Mouse (Mus musculus) retina, postnatal 7 days (tissue): ENCODE measurements around the gene Aqp9.
A peak's percentile ranks its signal among the peaks of the same experiment; 100 is the strongest.
"Not testable (repeated sequence)": the region's sequence is repeated elsewhere in the genome, so short reads cannot be mapped to it uniquely, and the experiment has no call there.

ENCODE experiments used
- DNase-seq: peaks from one replicate; pipeline ENCODE4 v3.0.0-alpha.2; 2012; ENCODE audit warnings: low read depth, low spot score

Gene Aqp9

GRCm38 (mm10) chr9:71138936-71139335, 29.5 kb downstream of the Aqp9 start:
- DNase-seq: no peak

DNA sequence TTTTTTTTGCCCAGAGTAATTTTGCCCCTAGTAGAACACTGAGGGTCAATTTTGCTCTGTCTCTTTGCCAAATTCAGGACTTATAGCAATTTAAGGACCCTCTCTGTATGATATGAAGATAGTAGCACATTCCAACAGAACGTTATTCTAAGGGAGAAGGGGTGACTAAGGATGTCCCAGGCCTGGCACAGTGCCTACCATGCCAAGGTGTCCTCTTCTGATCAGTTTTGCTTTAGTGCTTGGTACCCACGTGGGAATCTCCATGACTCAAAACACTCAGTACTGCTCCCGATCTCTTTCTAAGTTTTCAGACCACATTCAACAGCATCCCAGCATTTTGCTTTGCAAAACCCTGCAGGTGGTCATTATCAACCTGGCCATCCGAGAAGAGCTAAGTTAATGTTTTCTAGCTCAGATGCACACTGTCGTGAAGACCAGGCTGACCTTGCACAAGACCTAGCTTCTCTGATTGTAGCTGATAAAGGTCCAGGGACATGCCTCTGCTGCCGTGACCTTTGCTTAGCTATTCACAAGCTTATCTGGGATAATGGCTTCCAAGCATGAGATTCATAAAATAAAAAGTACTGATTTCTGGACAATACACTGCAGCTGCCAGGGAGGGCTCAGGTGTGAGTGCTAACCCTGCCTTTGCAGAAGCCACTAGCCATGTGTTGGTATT, 31.1 kb downstream of the Aqp9 start:
- DNase-seq: no peak

DNA sequence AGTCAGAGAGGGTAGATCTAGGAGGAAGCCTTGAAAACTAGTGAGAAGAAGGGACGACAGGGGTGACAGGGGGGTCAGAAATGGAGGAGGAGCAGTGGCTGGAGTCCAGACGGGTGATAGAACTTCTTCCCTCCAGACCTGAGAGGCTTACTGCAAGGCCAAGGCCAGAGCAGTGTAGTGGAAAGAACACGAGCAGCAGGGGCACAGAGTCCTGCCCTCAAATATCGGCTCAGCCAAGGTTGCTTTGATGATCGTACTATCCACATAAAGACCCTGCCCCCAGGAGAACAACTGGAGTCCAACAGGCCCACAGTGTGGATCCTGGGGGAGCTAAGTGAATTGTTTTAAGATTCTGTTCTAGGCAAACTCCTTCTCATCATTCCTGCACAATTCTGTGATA, 33.4 kb downstream of the Aqp9 start:
- no peak for DNase-seq

GRCm38 (mm10) chr9:71133190-71133589, 35.3 kb downstream of the Aqp9 start:
- no peak for DNase-seq

DNA sequence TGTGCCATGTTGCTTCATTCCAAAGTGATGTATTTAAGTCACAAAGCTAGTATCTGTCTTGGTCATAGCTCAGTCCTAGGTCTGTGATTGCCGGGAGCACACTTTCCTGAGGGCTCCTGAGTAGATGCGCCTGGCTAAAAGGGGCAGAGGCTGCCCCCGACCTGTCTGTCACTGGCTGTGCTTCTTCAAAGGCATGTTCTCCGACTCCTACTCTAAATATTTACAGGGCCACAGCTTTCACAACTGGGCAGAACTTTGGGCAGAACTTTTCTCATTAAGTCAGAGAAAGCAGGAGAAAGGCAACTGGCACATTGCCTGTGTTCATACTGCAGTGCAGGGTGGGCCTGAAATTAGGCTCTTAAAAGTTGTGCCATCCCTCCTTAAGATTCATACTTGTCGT, 36.7 kb downstream of the Aqp9 start:
- no peak for DNase-seq

- peak; percentile 30 for DNase-seq
These were observed 39.6 kb downstream of the Aqp9 start for GRCm38 (mm10) chr9:71128911-71129310.

GRCm38 (mm10) chr9:71126205-71126604, 42.3 kb downstream of the Aqp9 start:
- DNase-seq: no peak

GRCm38 (mm10) chr9:71123095-71123494, 45.4 kb downstream of the Aqp9 start:
- not testable (repeated sequence) for DNase-seq

GRCm38 (mm10) chr9:71120924-71121323, 47.6 kb downstream of the Aqp9 start:
- no peak for DNase-seq

DNA sequence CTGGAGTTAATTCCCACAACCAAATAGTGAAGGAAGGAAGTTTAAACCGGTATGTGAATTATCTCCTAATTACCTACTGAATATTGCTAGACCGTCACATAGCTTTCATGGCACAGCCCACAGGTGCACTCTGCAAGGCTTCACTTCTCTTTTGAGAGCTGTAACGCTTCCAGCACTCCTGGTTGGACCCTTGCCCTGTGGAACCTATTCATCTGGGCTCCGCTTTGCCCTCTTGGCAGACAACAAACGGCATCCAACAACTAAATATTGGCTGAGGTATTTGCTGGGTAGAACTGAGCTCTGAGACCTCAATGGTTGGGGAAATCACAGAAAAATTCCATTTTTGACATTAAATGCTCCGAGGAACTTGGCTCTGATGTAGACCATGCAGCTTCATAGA, 55.3 kb downstream of the Aqp9 start:
- DNase-seq: no peak

DNA sequence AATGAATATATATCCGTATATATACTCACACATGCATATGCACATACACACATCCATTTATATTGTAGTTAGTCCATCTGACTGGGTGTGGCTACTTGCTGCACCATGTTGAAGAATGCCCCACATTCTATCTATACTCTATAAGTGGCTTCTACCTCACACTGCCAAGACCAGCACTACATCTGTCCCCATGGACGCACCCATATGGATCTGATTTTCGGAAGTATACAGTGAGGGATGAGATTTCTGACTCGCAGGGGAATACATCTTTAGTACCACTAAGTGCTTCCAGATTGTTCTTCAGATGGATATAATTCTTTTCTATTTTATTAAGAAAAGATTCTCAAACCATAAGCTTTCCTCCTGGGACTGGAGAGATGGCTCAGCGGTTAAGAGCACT, 65.0 kb downstream of the Aqp9 start:
- DNase-seq: no peak

- no peak for DNase-seq
These were observed 74.4 kb downstream of the Aqp9 start for GRCm38 (mm10) chr9:71094066-71094465.

GRCm38 (mm10) chr9:71092038-71092437, 76.4 kb downstream of the Aqp9 start:
- DNase-seq: peak; percentile 48

- no peak for DNase-seq
These were observed 89.3 kb downstream of the Aqp9 start for GRCm38 (mm10) chr9:71079201-71079600.

GRCm38 (mm10) chr9:71077251-71077825, 91.1 kb downstream of the Aqp9 start:
- no peak for DNase-seq

- DNase-seq: no peak
These were observed 92.3 kb downstream of the Aqp9 start for GRCm38 (mm10) chr9:71076201-71076648.

GRCm38 (mm10) chr9:71073831-71074230, 94.7 kb downstream of the Aqp9 start:
- peak; percentile 20 for DNase-seq

DNA sequence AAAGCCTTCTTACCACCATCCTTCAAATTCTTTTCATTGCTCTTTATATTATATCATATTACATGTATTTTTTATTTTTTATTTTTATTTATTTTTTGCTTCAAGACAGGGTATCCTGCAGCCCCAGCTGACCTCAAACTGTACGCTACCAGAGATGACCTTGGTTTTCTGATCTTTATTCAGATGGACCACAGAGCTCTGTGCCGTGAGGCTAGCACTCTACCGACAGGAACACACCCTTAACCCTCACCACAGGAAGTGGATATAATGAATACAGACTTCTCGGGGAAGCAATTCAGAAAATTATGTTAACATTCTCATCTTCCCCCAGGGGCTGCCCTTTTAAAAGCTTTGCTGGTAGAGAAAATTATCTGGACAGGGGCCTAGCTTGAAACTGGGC, 95.4 kb downstream of the Aqp9 start:
- no peak for DNase-seq

- no peak for DNase-seq
These were observed 96.0 kb downstream of the Aqp9 start for GRCm38 (mm10) chr9:71072502-71072901.

DNA sequence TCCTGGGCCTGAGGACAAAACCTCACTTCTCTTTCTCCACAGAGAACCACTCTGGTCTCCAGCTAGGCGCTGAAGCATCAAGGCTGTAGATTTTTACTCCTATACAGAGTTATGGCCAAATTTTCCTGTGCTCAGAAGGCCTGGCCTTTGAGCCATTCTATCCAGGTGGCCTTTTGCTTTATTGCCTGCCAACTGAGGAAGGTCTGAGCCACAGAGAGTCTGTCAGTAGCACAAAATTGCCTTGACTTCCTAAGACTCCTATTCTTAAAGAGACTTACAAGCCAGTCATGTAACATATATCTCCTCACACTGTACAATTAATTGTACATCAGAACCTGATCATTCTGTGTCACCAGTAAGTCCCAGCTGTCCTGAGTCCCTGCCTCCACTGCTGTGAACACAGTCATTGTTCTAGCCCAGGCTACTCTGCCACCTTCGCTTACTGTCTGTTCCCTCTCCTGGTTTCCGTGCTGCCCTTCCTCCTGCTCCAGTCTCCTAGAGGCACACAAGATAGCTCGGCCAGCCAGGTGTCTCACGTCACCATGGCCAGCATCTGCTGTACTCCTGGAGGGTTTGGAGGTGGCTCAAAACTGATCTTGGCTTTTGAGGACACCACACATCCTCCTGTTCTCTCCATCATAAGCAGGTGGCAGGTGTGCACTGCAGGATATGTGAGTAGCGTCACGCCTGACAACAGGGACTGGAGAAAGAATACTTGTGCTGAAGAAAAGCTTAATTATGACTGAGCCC, 96.7 kb downstream of the Aqp9 start:
- no peak for DNase-seq

GRCm38 (mm10) chr9:71070628-71071027, 97.9 kb downstream of the Aqp9 start:
- DNase-seq: no peak

GRCm38 (mm10) chr9:71068866-71069390, 99.6 kb downstream of the Aqp9 start:
- no peak for DNase-seq

DNA sequence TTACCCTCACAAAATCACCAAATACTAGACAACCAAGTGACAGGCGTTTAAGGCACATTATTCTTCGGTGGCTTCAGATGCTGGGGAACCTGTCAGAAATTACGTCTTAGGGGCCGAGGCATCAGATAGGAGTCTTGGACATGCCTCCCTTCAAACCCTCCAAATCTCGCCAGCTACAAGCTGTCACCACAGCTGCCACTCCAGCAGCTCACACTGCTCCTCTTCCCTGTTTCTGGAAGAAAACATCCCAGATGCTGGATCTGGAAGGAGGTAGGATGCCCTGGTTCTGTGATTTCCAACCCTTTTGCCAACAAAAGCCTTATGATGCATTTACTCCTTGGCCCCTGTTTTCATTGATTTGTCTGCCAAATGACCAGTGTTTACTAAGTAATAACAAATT, 101.3 kb downstream of the Aqp9 start:
- DNase-seq: no peak
